Comparison of ENCODE assay signal across 9 mouse cellular contexts in the genomic region with DNA sequence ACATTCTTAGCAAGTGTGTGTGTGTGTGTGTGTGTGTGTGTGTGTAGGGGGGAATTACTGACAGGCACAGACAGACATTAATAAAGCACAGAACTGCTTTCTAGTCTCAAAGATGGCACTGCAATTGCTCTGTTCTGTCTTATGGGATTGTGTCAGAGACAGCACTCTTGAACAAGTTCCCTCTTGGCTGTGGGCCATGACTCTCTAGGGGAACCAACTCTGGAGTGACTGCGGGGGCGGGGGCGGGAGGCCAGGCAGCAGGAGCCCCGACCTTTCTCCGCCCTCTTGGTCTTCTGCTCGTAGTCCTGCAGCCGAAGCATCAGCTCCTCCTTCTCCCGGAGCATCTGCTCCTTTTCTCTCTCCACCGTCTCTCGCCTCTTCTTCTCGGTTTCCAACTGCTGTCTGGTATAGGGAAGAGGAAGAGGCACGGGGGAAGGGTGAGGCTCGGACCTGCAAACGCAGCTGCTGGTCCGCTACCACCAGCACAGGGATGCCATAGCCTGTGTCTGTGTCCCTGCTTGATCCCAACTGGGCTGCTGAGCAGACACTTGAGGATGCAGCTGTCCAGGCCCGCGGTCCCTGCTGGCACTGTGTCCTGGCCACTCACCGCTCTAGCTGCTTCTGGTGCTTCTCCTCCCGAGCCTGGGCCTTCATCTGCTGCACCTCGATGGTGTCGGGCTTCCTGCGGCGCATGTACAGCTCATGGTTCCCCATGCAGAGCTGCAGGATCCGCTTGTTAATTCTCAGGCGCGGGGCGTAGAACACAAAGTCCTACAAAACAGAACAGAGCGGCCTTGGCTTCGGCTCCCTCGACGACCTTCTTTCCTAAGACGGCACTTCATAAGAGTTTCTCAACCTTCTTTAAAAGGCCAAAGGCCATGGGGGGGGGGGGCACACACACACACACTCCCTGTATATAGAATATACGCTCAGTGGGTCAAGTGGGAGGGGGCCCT. TPM values are rescaled to one million over a fixed set of nuclear protein-coding genes. Genes with fewer than 3 reads are reported as not detected.
A peak's percentile ranks its signal among the peaks of the same experiment; 100 is the strongest.
DNase-seq lines count a peak whose midpoint lies in the region; ATAC-seq lines count a peak whose summit lies in the region.
"Had no signal": no experiment of that assay in that cellular context is flagged by ENCODE, and none has a peak within 500 bp of the region (broad histone marks: within the 10 kb centered on the region; RNA-seq: fewer than 3 reads in every experiment).

No protein-coding gene starts in this region.

- peak overlapping the region; percentile 70 for H3K27ac ChIP-seq in heart, embryonic 12.5 days (ENCODE audit: poor library complexity, severe bottlenecking)
- no peak overlapping the region for H3K27ac ChIP-seq in midbrain, embryonic 16.5 days (ENCODE audit: low read length)

- H3K36me3 ChIP-seq in heart, embryonic 12.5 days = peaks cover 73% of the 10 kb centered on the region
- no peaks in the 10 kb centered on the region for H3K36me3 ChIP-seq in midbrain, embryonic 16.5 days (ENCODE audit: control insufficient read depth, insufficient read depth, low read length)

- H3K4me3 ChIP-seq in heart, embryonic 12.5 days = no peak overlapping the region
- no peak overlapping the region for H3K4me3 ChIP-seq in midbrain, embryonic 16.5 days (ENCODE audit: low read depth, low read length)
- H3K4me3 ChIP-seq: embryonic facial prominence, embryonic 13.5 days had no signal

- H3K9me3 ChIP-seq in heart, embryonic 12.5 days (replicated peaks) = no peaks in the 10 kb centered on the region; the same call in 1 of the 2 replicates
- no peaks in the 10 kb centered on the region for H3K9me3 ChIP-seq in midbrain, embryonic 16.5 days (replicated peaks; ENCODE audit: control insufficient read depth, low read length, poor library complexity, severe bottlenecking)
- H3K9me3 ChIP-seq: embryonic facial prominence, embryonic 13.5 days had no signal

- ATAC-seq in heart, embryonic 12.5 days (ENCODE audit: insufficient number of reproducible peaks, low FRiP score) = no peak; the same call in 1 of the 2 replicates
- ATAC-seq in midbrain, embryonic 16.5 days = no peak
- ATAC-seq in CD4-positive, CD25-positive, alpha-beta regulatory T cell, adult 4 months = no peak

- peak overlapping the region; percentile 13; the same call in 1 of the 2 replicates for H3K9ac ChIP-seq in heart, embryonic 12.5 days
- 0 out of 2 replicates have a peak overlapping the region, but pooled peaks have one; percentile 16 for H3K9ac ChIP-seq in midbrain, embryonic 16.5 days (ENCODE audit: low read depth, low read length)
- H3K9ac ChIP-seq: embryonic facial prominence, embryonic 13.5 days had no signal

- 0 out of 2 replicates have a peak overlapping the region, but pooled peaks have one; percentile 30 for H3K4me2 ChIP-seq in heart, embryonic 12.5 days
- no peak overlapping the region for H3K4me2 ChIP-seq in midbrain, embryonic 16.5 days (ENCODE audit: low read length)
- H3K4me2 ChIP-seq: embryonic facial prominence, embryonic 13.5 days had no signal

- DNase-seq in embryo, embryonic 10 days (ENCODE audit: low spot score) = peak; percentile 4
- DNase-seq in embryo, embryonic 9.5 days (ENCODE audit: extremely low spot score) = no peak
- peak; percentile 1 for DNase-seq in thymus, postnatal 25 days
- no peak for DNase-seq in thymus, adult 18-20 months
- DNase-seq in kidney, postnatal 10 days = peak; percentile 83

- WGBS in heart, embryonic 12.5 days = 57% methylated on average over 33 of the region's 33 CpGs
- WGBS in midbrain, embryonic 16.5 days = 64% methylated on average over 33 of the region's 33 CpGs

- H3K4me1 ChIP-seq in heart, embryonic 12.5 days (replicated peaks) = peaks cover 43% of the 10 kb centered on the region
- peaks cover 29% of the 10 kb centered on the region for H3K4me1 ChIP-seq in midbrain, embryonic 16.5 days (ENCODE audit: control insufficient read depth, insufficient read depth, low read length)

- no peaks in the 10 kb centered on the region for H3K27me3 ChIP-seq in heart, embryonic 12.5 days (replicated peaks)
- no peaks in the 10 kb centered on the region for H3K27me3 ChIP-seq in midbrain, embryonic 16.5 days (ENCODE audit: control insufficient read depth, insufficient read depth, low read depth, low read length)
- H3K27me3 ChIP-seq: embryonic facial prominence, embryonic 13.5 days had no signal

RNA-seq across cellular contexts. Expression of a gene that starts 40.2 kb away (rescaled TPM):
- 119 and 124 TPM in 2 replicates for polyA plus RNA-seq in heart, embryonic 12.5 days (2016; fragmentation: Nextera tagmentation; extraction: Ambion mirVana)
- 31.9 and 36.8 TPM in 2 replicates for polyA plus RNA-seq in midbrain, embryonic 16.5 days (2015; fragmentation: Nextera tagmentation; extraction: Ambion mirVana)
- polyA plus RNA-seq in CD4-positive, CD25-positive, alpha-beta regulatory T cell, adult 4 months (2017; shearing (Covaris generic)) = 100 to 1,000 TPM; 110 to 136 TPM

Comparison
In these comparisons a context has a peak if more than half of its experiments do, and no peak if none do; other contexts are left out.
1. DNase-seq: peak in embryo, embryonic 10 days (single experiment), thymus, postnatal 25 days (single experiment) and kidney, postnatal 10 days (single experiment); none in embryo, embryonic 9.5 days (single experiment) and thymus, adult 18-20 months (0 of 2).